Mouse (Mus musculus) frontal cortex, adult 2 months (tissue): ENCODE measurements around the gene Wrb. TPM values are rescaled to one million over a fixed set of nuclear protein-coding genes. Genes with fewer than 3 reads are reported as not detected.
A peak's percentile ranks its signal among the peaks of the same experiment; 100 is the strongest.
"Not testable (repeated sequence)": the region's sequence is repeated elsewhere in the genome, so short reads cannot be mapped to it uniquely, and the experiment has no call there.

Source experiments
- DNase-seq, 2 experiments: peaks; one replicate each; pipeline ENCODE4 v3.0.0; 2022; ENCODE audit warnings: low spot score in 1 of 2; ENCODE audit errors: extremely low spot score in 1 of 2
- polyA plus RNA-seq: library from polyadenylated mRNA; depleted of rRNA; stranded (reverse); fragments of >200 nt; gene quantifications from 2 replicates; pipeline ENCODE4 v1.2.3, GENCODE M21; 2012; rRNA removed

The Wrb gene
- 110 and 115 TPM in 2 replicates for polyA plus RNA-seq

GRCm38 (mm10) chr16:96145110-96145800 is at the start of gene Wrb:
Wrb (plus strand) TSS chr16:96145407.
- DNase-seq = peak; percentile 99 to 100

- DNase-seq = no peak
Measured at GRCm38 (mm10) chr16:96095966-96096365, 49.2 kb upstream of the Wrb start.

DNA sequence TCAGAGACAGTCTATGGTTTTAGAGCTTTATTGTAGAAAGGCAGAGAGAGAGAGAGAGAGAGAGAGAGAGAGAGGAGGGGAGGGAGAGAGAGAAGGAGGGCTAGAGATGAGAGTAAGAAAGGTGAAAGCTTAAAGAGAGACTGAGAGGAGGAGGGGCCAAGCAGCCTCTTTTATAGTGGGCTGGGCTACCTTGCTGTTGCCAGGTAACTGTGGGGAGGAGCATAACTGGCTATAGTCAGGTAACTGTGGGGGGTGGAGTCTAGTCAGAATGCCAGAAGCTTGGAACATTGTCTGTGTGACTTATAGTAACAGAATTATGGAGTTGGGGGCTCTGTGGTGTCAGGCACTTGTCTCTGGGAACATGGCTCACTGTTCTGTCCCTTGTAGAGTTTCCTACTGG is 47.4 kb upstream of the Wrb start:
- DNase-seq = not testable (repeated sequence)

GRCm38 (mm10) chr16:96103036-96103435 is 42.2 kb upstream of the Wrb start:
- DNase-seq = no peak

DNA sequence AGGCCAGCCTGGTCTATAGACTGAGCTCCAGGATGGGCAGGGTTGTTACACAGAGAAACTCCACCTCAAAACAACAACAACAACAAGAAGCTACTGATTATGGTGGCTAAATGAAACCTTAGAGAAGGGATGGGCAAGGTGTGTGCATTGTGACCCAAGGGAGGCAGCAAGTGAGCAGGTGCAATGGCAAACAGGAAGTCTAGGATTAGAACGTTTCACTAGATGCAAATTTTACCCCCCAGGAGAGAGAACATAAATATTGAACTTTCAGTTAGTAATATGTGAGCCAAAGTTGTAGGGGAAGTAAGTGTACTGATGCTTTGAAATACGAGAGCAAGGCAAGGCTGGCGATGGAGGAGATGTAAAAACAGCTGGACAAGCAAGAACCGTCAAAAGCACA is 35.5 kb upstream of the Wrb start:
- DNase-seq = no peak

GRCm38 (mm10) chr16:96110655-96111345 is 34.4 kb upstream of the Wrb start:
- DNase-seq = no peak

DNA sequence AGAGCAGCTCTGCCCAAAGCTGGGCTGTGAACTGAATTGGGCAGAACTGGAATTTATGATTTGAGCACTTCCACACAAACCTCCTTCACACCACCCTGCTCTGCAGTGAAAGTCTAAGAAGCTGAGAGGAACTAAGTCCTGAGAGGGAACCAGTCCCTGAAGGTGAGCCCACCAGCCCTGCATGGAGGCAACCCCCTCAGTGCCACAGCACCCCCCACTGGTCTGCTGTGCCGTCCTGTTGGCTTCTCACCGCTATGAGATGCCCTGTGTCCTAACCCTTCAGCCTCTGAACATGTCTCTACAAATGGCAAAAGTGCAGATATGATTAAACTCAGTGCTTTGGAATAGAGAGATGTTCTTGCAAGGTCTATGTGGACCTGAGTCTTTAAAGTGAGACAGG is 32.4 kb upstream of the Wrb start:
- no peak for DNase-seq

- no peak for DNase-seq
Measured at GRCm38 (mm10) chr16:96114729-96115128, 30.5 kb upstream of the Wrb start.

DNA sequence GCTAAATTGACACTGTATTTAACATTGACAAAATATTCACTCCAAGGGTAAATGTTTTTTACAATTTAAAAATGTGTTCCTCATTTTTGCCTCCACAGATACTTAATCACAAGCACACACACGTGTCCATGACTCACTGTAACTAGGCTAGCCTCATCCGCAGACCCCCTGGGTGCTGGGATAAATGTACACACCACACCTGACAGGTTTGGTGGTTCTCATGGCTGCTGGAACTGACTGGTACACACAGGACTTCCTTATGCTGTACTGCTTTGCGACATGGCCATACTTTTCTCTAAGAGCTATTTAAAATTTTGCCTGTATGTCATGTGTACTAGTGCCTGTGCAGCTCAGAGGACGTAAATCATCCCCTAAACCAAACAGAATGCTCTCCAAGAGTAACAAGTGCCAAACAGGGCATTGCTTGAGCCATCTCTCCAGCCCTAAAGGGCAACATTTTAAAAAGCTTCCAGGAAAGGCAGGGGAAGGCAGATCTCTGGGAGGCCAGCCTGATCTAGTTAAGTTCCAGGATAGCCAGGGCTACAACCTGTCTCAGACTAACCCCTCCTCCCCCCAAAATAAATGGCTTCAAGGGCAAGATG is 25.1 kb upstream of the Wrb start:
- no peak for DNase-seq

DNA sequence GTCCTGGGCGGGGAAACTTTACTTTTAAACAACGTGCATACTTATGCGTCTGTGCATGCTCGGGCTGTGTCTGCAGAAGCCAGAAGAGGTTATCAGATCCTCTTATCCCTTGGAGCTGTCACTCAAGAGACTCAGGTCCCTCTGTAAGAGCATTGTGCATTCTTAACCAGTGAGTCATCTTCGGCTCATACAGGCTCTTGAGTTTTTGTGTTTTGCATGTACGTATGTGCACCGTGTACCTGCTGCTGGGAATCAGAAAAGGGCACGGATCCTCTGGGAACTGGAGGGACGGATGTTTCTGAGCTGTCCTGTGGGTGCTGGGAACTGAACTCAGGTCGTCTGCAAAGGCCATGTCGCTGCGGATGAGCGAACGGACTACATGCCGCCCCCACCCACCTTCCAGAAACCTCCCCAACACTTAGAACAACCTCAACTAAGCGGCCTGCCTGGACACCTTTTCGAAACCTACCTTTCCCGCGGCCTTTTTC is 18.5 kb upstream of the Wrb start:
- DNase-seq = no peak

- DNase-seq = no peak
Measured at GRCm38 (mm10) chr16:96127288-96127656, 17.9 kb upstream of the Wrb start.

- DNase-seq = peak; percentile 94 to 95
Measured at GRCm38 (mm10) chr16:96127657-96128344, 17.4 kb upstream of the Wrb start, which contains the start of gene Hmgn1. Hmgn1 (minus strand) TSS chr16:96127729.

DNA sequence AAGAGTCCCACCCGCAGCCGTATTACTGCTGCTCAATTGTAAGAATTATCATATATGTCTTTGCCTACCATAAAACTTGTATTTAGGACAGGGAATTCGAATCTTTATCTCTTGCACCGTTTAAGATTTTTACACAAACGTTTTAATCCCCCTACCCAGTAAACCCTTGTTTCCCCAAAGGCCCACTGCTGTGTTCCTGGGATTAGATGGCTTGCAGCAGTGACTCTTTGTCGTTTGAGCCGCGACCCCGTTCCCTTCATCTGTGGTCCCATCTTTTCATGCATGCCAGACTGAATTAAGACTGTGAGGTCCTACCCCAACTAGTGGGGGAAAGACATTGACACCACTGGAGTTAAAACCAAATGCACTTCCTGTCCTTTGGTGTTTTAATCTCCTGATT is 16.7 kb upstream of the Wrb start:
- no peak for DNase-seq

GRCm38 (mm10) chr16:96144748-96145109 is 478 bp upstream of the Wrb start:
- not testable (repeated sequence) for DNase-seq

- DNase-seq = no peak
Measured at GRCm38 (mm10) chr16:96145814-96146213, 607 bp downstream of the Wrb start.

- DNase-seq = no peak
Measured at GRCm38 (mm10) chr16:96148834-96149233, 3.6 kb downstream of the Wrb start.

DNA sequence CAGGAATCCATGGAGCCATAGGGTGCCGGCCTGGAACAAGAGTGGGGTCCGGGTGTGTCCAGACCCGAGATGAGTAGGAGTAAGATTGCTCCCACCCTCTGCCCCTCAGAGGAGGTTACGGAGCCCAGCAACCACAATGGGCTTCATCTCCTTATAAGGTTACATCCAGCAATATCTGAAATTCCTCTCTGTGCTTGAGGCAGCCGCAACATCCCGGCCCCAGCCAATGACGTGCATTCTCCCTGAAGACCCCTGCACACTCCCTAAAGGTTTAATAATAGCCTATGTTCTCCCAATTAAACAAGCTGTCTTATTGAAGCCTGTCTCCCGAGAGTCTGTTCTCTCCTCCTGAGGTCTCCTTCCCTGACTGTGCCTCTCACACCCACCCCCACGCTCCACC is 4.1 kb downstream of the Wrb start:
- no peak for DNase-seq

DNA sequence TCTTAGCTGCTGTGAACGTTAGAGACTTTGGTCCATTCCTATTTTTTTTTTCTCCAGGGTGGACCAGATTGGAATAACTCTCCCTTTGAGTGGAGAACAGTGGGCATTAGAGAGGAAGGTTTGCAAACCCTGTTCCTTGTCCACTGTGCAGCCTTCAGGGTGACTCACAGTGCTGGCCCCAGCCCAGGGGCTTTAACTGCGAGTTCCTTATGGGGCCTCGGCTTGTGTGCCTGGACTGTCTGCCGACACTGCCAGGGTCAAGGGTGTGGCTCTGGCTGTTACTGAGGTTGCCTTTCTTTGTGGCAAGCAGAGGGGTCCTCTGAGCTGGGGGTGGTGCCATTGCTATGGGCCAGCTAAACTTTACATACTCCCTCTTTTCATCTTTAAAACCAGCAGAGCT is 5.8 kb downstream of the Wrb start:
- DNase-seq = no peak

- peak in 1 of 2 experiments; percentile 69 for DNase-seq
Measured at GRCm38 (mm10) chr16:96151551-96151950, 6.3 kb downstream of the Wrb start.

- no peak for DNase-seq
Measured at GRCm38 (mm10) chr16:96154476-96154875, 9.3 kb downstream of the Wrb start.

- DNase-seq = peak; percentile 73 to 84
Measured at GRCm38 (mm10) chr16:96156019-96156418, 10.8 kb downstream of the Wrb start.
